Mouse (Mus musculus) adipose tissue, adult 10 weeks (tissue): ENCODE results near the gene Trafd1. TPM values are rescaled to one million over a fixed set of nuclear protein-coding genes. Genes with fewer than 3 reads are reported as not detected.

Experiments
- polyA plus RNA-seq: library from polyadenylated mRNA; stranded (reverse); fragments of 350-450 nt; fragmentation: Illumina TruSeq; extraction: RNeasy Lipid Tissue Mini Kit (QIAGEN cat#74804); gene quantifications from one replicate; pipeline ENCODE4 v1.2.3, GENCODE M21; 2014; ENCODE audit warnings: low read depth, low replicate concordance

Gene Trafd1
- 79.0 TPM for polyA plus RNA-seq

DNA sequence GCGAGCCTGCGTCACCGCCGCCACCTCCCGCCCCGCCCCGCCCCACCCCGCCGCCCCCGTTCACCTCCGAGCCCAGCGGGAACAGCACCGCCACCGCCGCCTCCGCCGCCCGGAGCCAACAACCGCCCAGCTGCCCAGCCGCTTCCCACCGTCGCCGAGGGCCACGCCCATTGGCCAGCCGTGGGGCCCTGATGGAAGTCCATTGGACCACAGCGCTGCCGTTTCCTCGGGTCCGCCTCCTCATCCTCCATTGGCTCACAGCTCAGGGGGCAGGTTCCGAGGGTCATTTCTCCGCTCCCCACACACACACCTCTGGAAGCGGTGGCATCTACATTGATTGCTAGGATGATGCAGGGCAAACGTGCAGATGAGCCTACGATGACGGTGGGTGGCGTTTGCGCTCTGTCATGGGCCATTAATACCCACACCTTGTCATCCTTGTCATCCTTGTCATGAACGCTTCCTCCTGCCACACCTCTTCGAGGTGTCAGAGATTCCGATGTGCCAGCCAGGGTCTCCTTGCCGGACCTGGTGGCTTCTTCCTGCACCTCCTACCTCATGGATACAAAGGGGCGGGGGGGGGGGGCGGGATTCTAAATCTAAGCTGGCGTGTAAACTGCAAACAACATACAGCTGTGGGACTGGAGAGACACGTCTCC lies at the start of gene Trafd1:
Trafd1 (minus strand) TSS at position 172 of the 659 bp plus-strand sequence.

GRCm38 (mm10) chr5:121397187-121398145 lies 12.0 kb upstream of the Trafd1 start, which contains the start of gene Naa25:
TSS of gene Naa25 (plus strand) at chr5:121397936.

Other genes with a start within 250 kb of the Trafd1 start
- 65.4 TPM for gene Ptpn11, start 194.2 kb downstream of the Trafd1 start, polyA plus RNA-seq
- gene Rpl6, start 181.2 kb downstream of the Trafd1 start, polyA plus RNA-seq, result 927 TPM
- gene Hectd4, start 165.4 kb downstream of the Trafd1 start, polyA plus RNA-seq, result 9.4 TPM
- 10.2 TPM for gene Naa25, start 12.3 kb upstream of the Trafd1 start, polyA plus RNA-seq
- gene Tmem116, start 66.3 kb upstream of the Trafd1 start, polyA plus RNA-seq, result 4.9 TPM
- gene Erp29, start 66.9 kb upstream of the Trafd1 start, polyA plus RNA-seq, result 212 TPM
- gene Adam1b, start 117.8 kb upstream of the Trafd1 start, polyA plus RNA-seq, result 2.4 TPM
- 6.5 TPM for gene Adam1a, start 159.8 kb upstream of the Trafd1 start, polyA plus RNA-seq
- gene Gm42878, start 159.8 kb upstream of the Trafd1 start, polyA plus RNA-seq, result not detected
- gene Mapkapk5, start 160.3 kb upstream of the Trafd1 start, polyA plus RNA-seq, result 58.8 TPM
- 893 TPM for gene Aldh2, start 208.2 kb upstream of the Trafd1 start, polyA plus RNA-seq
- gene Acad12, start 233.3 kb upstream of the Trafd1 start, polyA plus RNA-seq, result 19.0 TPM